Mouse (Mus musculus) heart, postnatal 0 days (tissue): Measurements from ENCODE around the gene Tradd. TPM values are rescaled to one million over a fixed set of nuclear protein-coding genes. Genes with fewer than 3 reads are reported as not detected.

Experiments
- ATAC-seq: fragments of 200-750 bp; cut with Nextera tagmentation; 2 replicates; pipeline ENCODE4 v1.8.0; 2017; ENCODE audit warnings: low read depth, moderate number of reproducible peaks, moderate library complexity; ENCODE audit not compliant: insufficient read depth
- DNase-seq: peaks from one replicate; pipeline ENCODE4 v3.0.0-alpha.2; 2016; ENCODE audit warnings: low spot score
- H3K27ac ChIP-seq: fragments of 300-500 bp; sonication (generic); 2 replicates; pipeline ENCODE4 v1.5.1; 2014; ENCODE audit warnings: low read depth, mild to moderate bottlenecking
- H3K27me3 ChIP-seq: fragments of 300-500 bp; sonication (generic); 2 replicates; pipeline ENCODE4 v1.6.1; 2014; ENCODE audit warnings: low read length, mixed read lengths; ENCODE audit not compliant: control insufficient read depth, insufficient read depth
- H3K36me3 ChIP-seq: fragments of 300-500 bp; sonication (generic); replicated peaks from 2 replicates; pipeline ENCODE4 v1.6.1; 2014; ENCODE audit warnings: low read length, mixed read lengths; ENCODE audit not compliant: control insufficient read depth, insufficient read depth
- H3K4me1 ChIP-seq: fragments of 300-500 bp; sonication (generic); 2 replicates; pipeline ENCODE4 v1.6.1; 2014; ENCODE audit warnings: antibody characterized with exemption; ENCODE audit not compliant: control insufficient read depth, insufficient read depth
- H3K4me2 ChIP-seq: fragments of 300-500 bp; sonication (generic); 2 replicates; pipeline ENCODE4 v1.6.1; 2014; ENCODE audit warnings: low read depth, mild to moderate bottlenecking, low read length, moderate library complexity
- H3K4me3 ChIP-seq: fragments of 300-500 bp; sonication (generic); 2 replicates; pipeline ENCODE4 v1.5.1; 2014; ENCODE audit warnings: low read depth, low read length
- H3K9ac ChIP-seq: fragments of 300-500 bp; sonication (generic); replicated peaks from 2 replicates; pipeline ENCODE4 v1.6.1; 2014; ENCODE audit warnings: low read depth, low read length, mixed read lengths
- H3K9me3 ChIP-seq: fragments of 300-500 bp; sonication (generic); replicated peaks from 2 replicates; pipeline ENCODE4 v1.6.1; 2016; ENCODE audit warnings: low read length; ENCODE audit not compliant: control insufficient read depth
- CTCF ChIP-seq: IDR thresholded peaks from 2 replicates; pipeline ENCODE4 v1.5.1; 2016; ENCODE audit warnings: antibody characterized with exemption, control low read depth, low read depth
- EP300 ChIP-seq: IDR thresholded peaks from 2 replicates; pipeline ENCODE4 v1.6.1; 2016; ENCODE audit warnings: antibody characterized with exemption, low read depth
- WGBS: fragments of 180-500 bp; shearing (Covaris S2); extraction: QIAGEN DNeasy Blood & Tissue Kit; methylation state at CpG from one replicate; pipeline ENCODE4 v1.1.7; 2014; 5-methylcytosine and 5-hydroxymethylcytosine counted together
- polyA plus RNA-seq: library from polyadenylated mRNA; unstranded; fragments of >200 nt; fragmentation: Nextera tagmentation; extraction: Ambion mirVana; gene quantifications from 2 replicates; pipeline ENCODE4 v1.2.1, GENCODE M21; 2015
- total RNA-seq: library from RNA; depleted of rRNA; stranded (reverse); fragments of >200 nt; gene quantifications from 2 replicates; pipeline ENCODE4 v1.2.3, GENCODE M21; 2014; ENCODE audit warnings: low replicate concordance

The Tradd gene
- total and polyA plus RNA-seq, 2 experiments from 2014 or later: 9.0 to 17.6 TPM

DNA sequence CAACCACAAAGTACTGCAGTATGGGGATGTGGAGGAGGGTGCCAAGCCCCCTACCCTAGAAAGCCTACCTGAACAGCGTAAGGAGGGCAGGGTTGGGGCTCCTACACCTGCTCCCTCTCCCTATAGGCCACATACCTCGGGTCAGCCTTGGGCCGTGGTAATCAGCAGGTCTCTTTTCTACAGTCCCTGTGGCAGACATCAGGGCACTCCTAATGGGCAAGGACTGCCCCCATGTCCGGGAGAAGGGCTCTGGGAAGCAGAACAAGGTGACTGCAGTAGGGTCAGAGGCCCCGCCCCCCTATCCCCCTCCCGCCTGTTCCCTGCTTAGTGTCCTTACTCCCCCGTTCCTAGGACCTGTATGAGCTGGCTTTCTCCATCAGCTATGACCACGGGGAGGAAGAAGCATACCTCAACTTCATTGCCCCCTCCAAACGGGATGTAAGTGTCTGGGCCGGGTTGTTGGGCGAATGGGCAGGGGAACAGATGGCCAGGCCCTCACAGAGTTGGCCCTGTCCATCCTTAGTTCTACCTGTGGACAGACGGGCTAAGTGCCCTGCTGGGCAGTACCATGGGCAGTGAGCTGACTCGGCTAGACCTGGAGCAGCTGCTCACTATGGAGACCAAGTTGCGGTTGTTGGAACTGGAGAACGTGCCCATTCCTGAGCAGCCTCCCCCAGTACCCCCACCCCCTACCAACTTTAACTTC lies 44.9 kb upstream of the Tradd start:
- no peak overlapping the region for H3K27ac ChIP-seq
- peaks cover 34% of the 10 kb centered on the region for H3K36me3 ChIP-seq
- H3K27me3 ChIP-seq: no peaks in the 10 kb centered on the region
- ATAC-seq: no peak
- H3K9me3 ChIP-seq: no peaks in the 10 kb centered on the region
- H3K4me1 ChIP-seq: peaks cover 32% of the 10 kb centered on the region
- H3K9ac ChIP-seq: no peak overlapping the region
- H3K4me2 ChIP-seq: no peak overlapping the region
- no peak overlapping the region for H3K4me3 ChIP-seq
- TF ChIP-seq EP300 (no peak), CTCF (no peak)
- DNase-seq: no peak
- WGBS: 77% methylated on average over 15 of the region's 15 CpGs

DNA sequence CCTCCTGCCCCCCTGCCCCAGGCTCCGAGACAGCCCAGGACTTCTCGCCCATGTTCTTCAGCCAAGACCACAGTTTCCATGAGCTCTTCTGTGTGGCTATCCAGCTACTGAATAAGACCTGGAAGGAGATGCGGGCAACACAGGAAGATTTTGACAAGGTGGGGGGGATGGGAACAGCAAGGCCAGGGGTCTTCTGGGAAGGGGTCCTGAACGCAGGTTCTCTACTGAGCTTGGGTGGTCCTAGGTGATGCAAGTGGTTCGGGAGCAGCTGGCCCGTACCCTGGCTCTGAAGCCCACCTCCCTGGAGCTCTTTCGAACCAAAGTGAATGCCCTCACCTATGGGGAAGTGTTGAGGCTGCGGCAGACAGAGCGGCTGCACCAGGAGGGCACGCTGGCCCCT lies 44.0 kb upstream of the Tradd start:
- Histone ChIP-seq H3K27me3 (no peaks in the 10 kb centered on the region), H3K36me3 (peaks cover 27% of the 10 kb centered on the region), H3K9ac (no peak overlapping the region), H3K27ac (no peak overlapping the region), H3K9me3 (no peaks in the 10 kb centered on the region), H3K4me3 (no peak overlapping the region), H3K4me1 (peaks cover 28% of the 10 kb centered on the region), H3K4me2 (no peak overlapping the region)
- TF ChIP-seq EP300: no peak
- no peak for TF ChIP-seq CTCF
- no peak for DNase-seq
- ATAC-seq: no peak
- 92% methylated on average over 10 of the region's 10 CpGs for WGBS

DNA sequence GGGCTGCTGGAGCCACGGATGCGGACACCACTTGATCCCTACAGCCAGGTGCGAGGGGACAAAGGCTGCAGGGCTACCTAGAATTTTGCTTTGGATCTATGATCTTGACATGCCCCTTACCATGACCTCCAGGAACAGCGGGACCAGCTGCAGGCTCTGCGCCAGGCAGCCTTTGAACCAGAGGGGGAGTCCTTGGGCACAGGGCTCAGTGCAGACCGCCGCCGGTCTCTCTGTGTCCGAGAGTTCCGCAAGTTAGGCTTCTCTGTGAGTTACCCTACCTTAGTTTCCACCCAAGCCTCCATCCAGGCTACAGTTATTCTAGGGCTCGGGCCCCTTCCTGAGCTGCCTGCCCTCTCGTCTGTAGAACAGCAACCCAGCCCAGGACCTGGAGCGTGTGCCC lies 43.3 kb upstream of the Tradd start:
- TF ChIP-seq CTCF (no peak), EP300 (no peak)
- Histone ChIP-seq H3K9me3 (no peaks in the 10 kb centered on the region), H3K27me3 (no peaks in the 10 kb centered on the region), H3K9ac (no peak overlapping the region), H3K36me3 (peaks cover 31% of the 10 kb centered on the region), H3K27ac (no peak overlapping the region), H3K4me3 (no peak overlapping the region), H3K4me2 (no peak overlapping the region), H3K4me1 (peaks cover 24% of the 10 kb centered on the region; the same call in 1 of the 2 replicates)
- 91% methylated on average over 13 of the region's 13 CpGs for WGBS
- DNase-seq (no peak), ATAC-seq (no peak)

DNA sequence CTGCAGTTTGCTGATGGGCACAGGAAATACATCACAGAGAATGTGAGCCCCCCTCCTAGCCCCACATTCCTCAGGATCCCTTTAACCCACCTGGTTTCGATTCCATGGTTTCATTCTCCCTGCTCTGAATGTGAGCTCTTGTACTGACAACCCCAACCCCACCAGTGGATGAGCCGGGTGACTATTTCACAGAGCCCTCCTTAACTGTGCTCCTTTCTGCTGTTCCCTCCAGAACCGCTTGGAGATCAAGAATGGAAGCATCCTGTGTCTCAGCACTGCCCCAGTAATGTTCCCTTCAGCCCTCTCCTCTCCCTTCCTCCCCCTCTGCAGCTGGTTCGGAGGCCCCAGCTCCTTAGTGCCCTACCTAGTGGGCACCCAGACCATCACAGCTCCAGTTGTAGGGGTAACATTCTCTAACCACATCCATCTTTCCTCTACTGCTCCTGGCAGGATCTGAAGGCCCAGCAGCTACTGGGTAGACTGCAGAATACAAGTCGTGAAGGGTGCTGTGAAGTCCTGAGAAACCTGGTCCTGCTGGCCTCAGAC lies 41.8 kb upstream of the Tradd start:
- ATAC-seq (peak; percentile 12; the same call in 1 of the 2 replicates), DNase-seq (no peak)
- Histone ChIP-seq H3K27ac (peak overlapping the region; percentile 66), H3K36me3 (peaks cover 39% of the 10 kb centered on the region), H3K4me1 (peaks cover 24% of the 10 kb centered on the region; the same call in 1 of the 2 replicates), H3K4me3 (peak overlapping the region; percentile 40), H3K9me3 (no peaks in the 10 kb centered on the region), H3K9ac (no peak overlapping the region), H3K4me2 (peak overlapping the region; percentile 76), H3K27me3 (no peaks in the 10 kb centered on the region)
- TF ChIP-seq CTCF (no peak), EP300 (no peak)
- 40% methylated on average over 5 of the region's 5 CpGs for WGBS

DNA sequence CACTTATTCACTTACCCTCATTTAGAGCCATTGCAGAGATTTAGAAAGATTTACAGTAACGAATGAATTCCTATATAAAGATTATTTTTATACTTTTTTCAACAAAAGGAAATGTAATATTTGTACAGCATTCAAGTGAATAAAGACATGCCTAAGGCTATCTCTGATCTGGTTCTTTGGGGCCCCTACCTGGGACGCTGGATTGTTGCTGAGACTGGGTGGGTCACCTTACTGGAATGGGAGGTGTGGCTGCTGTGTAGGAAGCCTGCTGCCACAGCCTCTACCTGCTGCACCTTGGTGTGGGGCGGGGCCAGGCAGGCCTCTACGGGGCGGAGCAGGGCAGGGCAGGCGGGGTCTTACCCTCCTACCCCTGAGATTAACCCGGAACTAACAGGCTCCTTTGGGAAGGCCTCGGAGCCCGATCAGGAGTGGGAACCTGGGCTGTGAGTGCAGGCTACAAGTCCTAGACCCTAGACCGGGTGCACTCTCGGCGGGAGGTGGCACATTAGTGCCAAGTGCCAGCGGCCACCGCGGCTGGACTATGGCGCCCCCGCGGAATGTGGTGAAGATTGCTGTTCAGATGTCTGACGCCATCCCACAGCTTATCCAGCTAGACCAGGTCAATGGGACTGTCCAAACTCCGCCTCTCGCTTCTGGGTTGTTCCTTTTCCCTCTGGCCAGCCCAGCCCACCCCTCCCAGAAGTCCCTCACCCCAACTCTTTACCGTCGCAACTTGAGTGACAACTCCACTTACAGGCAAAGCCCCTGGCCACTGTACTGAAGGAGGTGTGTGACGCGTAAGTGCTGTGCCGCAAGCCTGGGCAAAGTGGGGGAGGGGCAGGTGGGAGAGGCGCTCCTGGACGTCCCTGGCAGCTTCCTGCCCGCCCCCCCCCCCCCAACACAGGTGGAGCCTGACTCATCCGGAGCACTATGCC lies 41.1 kb upstream of the Tradd start, which contains the start of gene Elmo3:
Gene Elmo3 (plus strand): TSS at position 391 of the 935 bp plus-strand sequence.
- Histone ChIP-seq H3K4me1 (peaks cover 24% of the 10 kb centered on the region; the same call in 1 of the 2 replicates), H3K27ac (peak within 1 kb of the TSS; percentile 66), H3K4me2 (peak within 1 kb of the TSS; percentile 76), H3K4me3 (peak within 1 kb of the TSS; percentile 40), H3K9ac (peak within 1 kb of the TSS; percentile 56), H3K9me3 (no peaks in the 10 kb centered on the region), H3K27me3 (no peaks in the 10 kb centered on the region), H3K36me3 (peaks cover 47% of the 10 kb centered on the region)
- peak; percentile 65 for DNase-seq
- peak; percentile 56 for ATAC-seq
- no peak for TF ChIP-seq EP300
- TF ChIP-seq CTCF: no peak
- 7% methylated on average over 29 of the region's 30 CpGs for WGBS
